Mouse (Mus musculus) kidney, embryonic 16.5 days (tissue): ENCODE measurements at regions not wholly inside any gene's neighbourhood (a gene's known extent, or its start where the extent isn't known, plus 50 kb on each side); places are given as distances from the start of the nearest gene placed in this dataset.

Experiments
- ATAC-seq: fragments of 200-750 bp; cut with Nextera tagmentation; 2 replicates; pipeline ENCODE4 v1.8.0; 2017; ENCODE audit warnings: moderate TSS enrichment; ENCODE audit not compliant: low FRiP score, low TSS enrichment
- H3K27ac ChIP-seq: fragments of 300-500 bp; sonication (generic); 2 replicates; pipeline ENCODE4 v1.5.1; 2014; ENCODE audit warnings: low read length
- H3K27me3 ChIP-seq: fragments of 300-500 bp; sonication (generic); 2 replicates; pipeline ENCODE4 v1.6.1; 2014; ENCODE audit warnings: low read length, control low read depth, mixed read lengths; ENCODE audit not compliant: insufficient read depth
- H3K36me3 ChIP-seq: fragments of 300-500 bp; sonication (generic); 2 replicates; pipeline ENCODE4 v1.6.1; 2014; ENCODE audit warnings: low read length, control low read depth, mixed read lengths; ENCODE audit not compliant: insufficient read depth
- H3K4me1 ChIP-seq: fragments of 300-500 bp; sonication (generic); 2 replicates; pipeline ENCODE4 v1.6.1; 2014; ENCODE audit warnings: low read length, control low read depth, mixed read lengths; ENCODE audit not compliant: insufficient read depth
- H3K4me2 ChIP-seq: fragments of 300-500 bp; sonication (generic); replicated peaks from 2 replicates; pipeline ENCODE4 v1.6.1; 2014; ENCODE audit warnings: low read depth, low read length
- H3K4me3 ChIP-seq: fragments of 300-500 bp; sonication (generic); 2 replicates; pipeline ENCODE4 v1.5.1; 2014; ENCODE audit warnings: mild to moderate bottlenecking, low read length
- H3K9ac ChIP-seq: fragments of 300-500 bp; sonication (generic); replicated peaks from 2 replicates; pipeline ENCODE4 v1.6.1; 2014; ENCODE audit warnings: low read length
- H3K9me3 ChIP-seq: fragments of 300-500 bp; sonication (generic); 2 replicates; pipeline ENCODE4 v1.6.1; 2016; ENCODE audit warnings: low read length, control low read depth
- WGBS: fragments of 180-500 bp; shearing (Covaris S2); extraction: QIAGEN DNeasy Blood & Tissue Kit; methylation state at CpG from one replicate; pipeline ENCODE4 v1.1.7; 2014; 5-methylcytosine and 5-hydroxymethylcytosine counted together

- 91% methylated on average over 3 of the region's 3 CpGs for WGBS
- no peaks in the 10 kb centered on the region for H3K27me3 ChIP-seq
- no peak for ATAC-seq
Observed at GRCm38 (mm10) chr11:6738163-6738562, 79.8 kb downstream of the Ramp3 start.

GRCm38 (mm10) chr11:6734746-6735430 is 76.6 kb downstream of the Ramp3 start:
- Histone ChIP-seq H3K36me3 (no peaks in the 10 kb centered on the region), H3K4me2 (no peak overlapping the region), H3K9ac (no peak overlapping the region), H3K27ac (no peak overlapping the region), H3K9me3 (0 out of 2 replicates have a peak, but pooled peaks cover 7% of the 10 kb centered on the region), H3K4me3 (no peak overlapping the region), H3K4me1 (no peaks in the 10 kb centered on the region), H3K27me3 (no peaks in the 10 kb centered on the region)
- 80% methylated on average over 7 of the region's 7 CpGs for WGBS
- no peak; the same call in 1 of the 2 replicates for ATAC-seq

More at GRCm38 (mm10) chr11:6738163-6738562, 79.8 kb downstream of the Ramp3 start:
- Histone ChIP-seq H3K36me3 (no peaks in the 10 kb centered on the region), H3K9ac (no peak overlapping the region), H3K27ac (no peak overlapping the region), H3K4me2 (no peak overlapping the region), H3K4me3 (no peak overlapping the region), H3K9me3 (0 out of 2 replicates have a peak, but pooled peaks cover 7% of the 10 kb centered on the region), H3K4me1 (no peaks in the 10 kb centered on the region)

GRCm38 (mm10) chr11:6731505-6731904 is 73.2 kb downstream of the Ramp3 start:
- no peaks in the 10 kb centered on the region for H3K36me3 ChIP-seq
- H3K27me3 ChIP-seq, result no peaks in the 10 kb centered on the region
- H3K27ac ChIP-seq, result no peak overlapping the region
- 90% methylated on average over 5 of the region's 5 CpGs for WGBS
- ATAC-seq, result no peak
- no peak overlapping the region for H3K4me3 ChIP-seq
- H3K9me3 ChIP-seq, result 0 out of 2 replicates have a peak, but pooled peaks cover 4% of the 10 kb centered on the region
- H3K4me1 ChIP-seq, result no peaks in the 10 kb centered on the region
- H3K9ac ChIP-seq, result no peak overlapping the region
- H3K4me2 ChIP-seq, result no peak overlapping the region
